ENCODE assay signal across 29 mouse cellular contexts in the genomic region with DNA sequence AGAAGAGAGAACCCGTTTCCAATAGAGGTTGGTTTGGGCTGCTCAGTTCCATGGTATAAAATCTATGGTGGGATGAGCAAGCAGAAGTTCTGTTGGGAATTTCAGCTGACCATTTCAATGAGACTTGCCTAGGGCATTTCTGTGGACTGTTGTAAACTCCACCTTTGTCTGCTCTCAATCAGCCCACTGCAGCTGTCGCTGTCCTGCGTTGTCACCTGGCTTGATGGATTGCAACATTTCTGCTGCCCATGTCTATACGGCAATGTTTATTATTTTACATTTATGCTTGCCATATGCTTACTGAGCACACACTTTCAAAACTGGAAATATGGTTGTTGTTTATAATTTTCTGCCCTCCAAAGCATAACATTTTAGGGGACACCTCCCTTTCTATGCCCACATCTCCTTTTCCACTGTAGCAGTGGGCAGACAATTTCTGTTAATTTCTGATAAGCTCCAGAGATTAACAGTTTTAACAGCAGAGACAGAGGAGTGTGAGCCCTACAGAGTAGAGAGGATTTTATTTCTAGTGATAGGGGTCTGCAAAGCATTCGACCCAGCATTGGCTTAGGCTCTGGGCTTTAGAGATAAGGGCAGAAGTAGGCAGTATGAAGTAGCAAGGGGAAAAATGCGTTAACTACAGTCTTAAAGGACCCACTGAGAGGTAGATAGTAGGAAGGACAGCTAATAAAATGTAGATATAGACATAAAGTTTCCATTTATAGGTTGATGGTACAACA. TPM values are rescaled to one million over a fixed set of nuclear protein-coding genes. Genes with fewer than 3 reads are reported as not detected.
DNase-seq lines count a peak whose midpoint lies in the region; ATAC-seq and TF ChIP-seq lines count a peak whose summit lies in the region.
"Had no signal": no experiment of that assay in that cellular context is flagged by ENCODE, and none has a peak within 500 bp of the region (broad histone marks: within the 10 kb centered on the region; RNA-seq: fewer than 3 reads in every experiment).

No protein-coding gene starts in this region.

- peaks cover 12 to 31% of the 10 kb centered on the region in 2 experiments for H3K4me1 ChIP-seq in MEL (ENCODE audit: control insufficient read depth in 1 of 2, insufficient read depth in 2 of 2, low read length in 2 of 2)
- H3K4me1 ChIP-seq in liver, postnatal 0 days (ENCODE audit: insufficient read depth): 0 out of 2 replicates have a peak, but pooled peaks cover 3% of the 10 kb centered on the region
- no peaks in the 10 kb centered on the region for H3K4me1 ChIP-seq in midbrain, postnatal 0 days (ENCODE audit: insufficient read depth, low read length)
- H3K4me1 ChIP-seq: midbrain, embryonic 12.5 days; neural tube, embryonic 15.5 days had no signal

- H3K27me3 ChIP-seq in MEL (ENCODE audit: control insufficient read depth in 1 of 2, insufficient read depth in 2 of 2, low read length in 2 of 2): no peaks in the 10 kb centered on the region; a peak in 1 of 4 replicates
- no peaks in the 10 kb centered on the region for H3K27me3 ChIP-seq in liver, postnatal 0 days (ENCODE audit: insufficient read depth, low read length)
- no peaks in the 10 kb centered on the region for H3K27me3 ChIP-seq in midbrain, postnatal 0 days (ENCODE audit: insufficient read depth, low read length)
- H3K27me3 ChIP-seq: midbrain, embryonic 12.5 days; neural tube, embryonic 15.5 days had no signal

- TF ChIP-seq POLR2A in MEL (IDR thresholded peaks at IDR 0.05; ENCODE audit: control insufficient read depth in 1 of 2, insufficient read depth in 1 of 2, low read depth in 1 of 2, low read length in 2 of 2, poor library complexity in 1 of 2): no peak

- peaks cover 0 to 35% of the 10 kb centered on the region in 2 experiments; a peak in 2 of 4 replicates for H3K36me3 ChIP-seq in MEL (ENCODE audit: control insufficient read depth in 1 of 2, insufficient read depth in 2 of 2, low read length in 2 of 2)
- no peaks in the 10 kb centered on the region for H3K36me3 ChIP-seq in liver, postnatal 0 days (replicated peaks; ENCODE audit: insufficient read depth, low read length)
- H3K36me3 ChIP-seq in midbrain, postnatal 0 days (ENCODE audit: insufficient read depth, low read length): no peaks in the 10 kb centered on the region
- H3K36me3 ChIP-seq: midbrain, embryonic 12.5 days; neural tube, embryonic 15.5 days had no signal

- no peak for TF ChIP-seq CTCF in MEL (IDR thresholded peaks at IDR 0.05 in 2 of 3, conservative IDR thresholded peaks at IDR 0.05 in 1 of 3; ENCODE audit: control insufficient read depth in 1 of 3, insufficient read depth in 1 of 3, low read depth in 2 of 3, low read length in 3 of 3, poor library complexity in 1 of 3, severe bottlenecking in 1 of 3)
- no peak for TF ChIP-seq CTCF in liver, postnatal 0 days (IDR thresholded peaks at IDR 0.05; ENCODE audit: low read depth)
- no peak for TF ChIP-seq CTCF in midbrain, postnatal 0 days (IDR thresholded peaks at IDR 0.05)

- no peaks in the 10 kb centered on the region for H3K79me2 ChIP-seq in MEL (ENCODE audit: control insufficient read depth, insufficient read depth, low read length, poor library complexity)

- WGBS in liver, postnatal 0 days (ENCODE audit: insufficient replicate concordance): 43% methylated on average over 6 of the region's 6 CpGs
- WGBS in midbrain, postnatal 0 days: 75% methylated on average over 6 of the region's 6 CpGs

- no peaks in the 10 kb centered on the region for H3K9me3 ChIP-seq in MEL (replicated peaks; ENCODE audit: insufficient read depth, low read length)
- H3K9me3 ChIP-seq in liver, postnatal 0 days (ENCODE audit: low read length): no peaks in the 10 kb centered on the region
- H3K9me3 ChIP-seq in midbrain, postnatal 0 days (ENCODE audit: low read length): no peaks in the 10 kb centered on the region
- H3K9me3 ChIP-seq: midbrain, embryonic 12.5 days; neural tube, embryonic 15.5 days had no signal

- TF ChIP-seq RAD21 in MEL (IDR thresholded peaks at IDR 0.05; ENCODE audit: low read depth, low read length): no peak

- ATAC-seq in common myeloid progenitor, adult 5-6 weeks (replicated peaks; ENCODE audit: low read depth, poor library complexity, severe bottlenecking): peak; percentile 80
- ATAC-seq in liver, postnatal 0 days: peak; percentile 80
- ATAC-seq in midbrain, postnatal 0 days (ENCODE audit: low FRiP score): no peak
- ATAC-seq: forebrain, embryonic 14.5 days; hindbrain, embryonic 16.5 days; Patski had no signal

- H3K4me2 ChIP-seq in liver, postnatal 0 days (ENCODE audit: low read depth, low read length): peak overlapping the region; percentile 29; the same call in 1 of the 2 replicates
- H3K4me2 ChIP-seq in midbrain, postnatal 0 days (ENCODE audit: low read depth, low read length, poor library complexity, severe bottlenecking): no peak overlapping the region
- H3K4me2 ChIP-seq: midbrain, embryonic 12.5 days; neural tube, embryonic 15.5 days had no signal

- peak; percentile 92 to 97 for TF ChIP-seq EP300 in MEL (IDR thresholded peaks at IDR 0.05; ENCODE audit: low read depth in 1 of 2, low read length in 2 of 2)
- peak; percentile 88 for TF ChIP-seq EP300 in liver, postnatal 0 days (IDR thresholded peaks at IDR 0.05; ENCODE audit: low read depth)

- peak overlapping the region; percentile 1 to 21; a peak in 3 of 4 replicates for H3K4me3 ChIP-seq in MEL (ENCODE audit: control insufficient read depth in 1 of 2, insufficient read depth in 1 of 2, low read depth in 2 of 2, low read length in 2 of 2)
- H3K4me3 ChIP-seq in liver, postnatal 0 days (ENCODE audit: low read depth, low read length): no peak overlapping the region
- no peak overlapping the region for H3K4me3 ChIP-seq in midbrain, postnatal 0 days (ENCODE audit: low read depth, low read length)
- H3K4me3 ChIP-seq: midbrain, embryonic 12.5 days; myocyte; neural tube, embryonic 15.5 days had no signal

- H3K9ac ChIP-seq in MEL (ENCODE audit: control insufficient read depth, low read depth, low read length, poor library complexity, severe bottlenecking): peak overlapping the region; percentile 34
- H3K9ac ChIP-seq in liver, postnatal 0 days (replicated peaks): no peak overlapping the region
- H3K9ac ChIP-seq in midbrain, postnatal 0 days (replicated peaks; ENCODE audit: low read length, poor library complexity, severe bottlenecking): no peak overlapping the region
- H3K9ac ChIP-seq: midbrain, embryonic 12.5 days; neural tube, embryonic 15.5 days had no signal

- DNase-seq in MEL (ENCODE audit: low read depth, low spot score): peak; percentile 84
- DNase-seq in liver: peak; percentile 38
- DNase-seq in liver, postnatal 0 days: no peak
- no peak for DNase-seq in midbrain, postnatal 0 days (ENCODE audit: low spot score)
- no peak for DNase-seq in natural killer cell, adult 2 months (ENCODE audit: low spot score in 2 of 2)
- no peak for DNase-seq in kidney, postnatal 25 days
- DNase-seq in left cerebral cortex, adult 18-20 months (ENCODE audit: low spot score in 2 of 2): no peak
- DNase-seq: adrenal gland, postnatal 10 days; B cell, adult 2 months; cerebellum, adult 2 months; cerebellum, postnatal 36 days; gastrocnemius, postnatal 10 days; kidney, adult 2 months; kidney, postnatal 36 days; layer of hippocampus, adult 9-11 months; lung, adult 2 months; lung, postnatal 4 days; spleen, adult 18-20 months; thymus, adult 2 months had no signal

- H3K27ac ChIP-seq in MEL (ENCODE audit: control insufficient read depth, low read depth, low read length): peak overlapping the region; percentile 80
- H3K27ac ChIP-seq in liver, postnatal 0 days (ENCODE audit: low read depth): no peak overlapping the region
- no peak overlapping the region for H3K27ac ChIP-seq in midbrain, postnatal 0 days (ENCODE audit: low read depth, low read length)
- H3K27ac ChIP-seq: midbrain, embryonic 12.5 days; neural tube, embryonic 15.5 days had no signal

TF ChIP-seq in MEL, 35 proteins besides CTCF, POLR2A, EP300 and RAD21 (continues in another document):
- no peak for TF ChIP-seq USF2 (IDR thresholded peaks at IDR 0.05; ENCODE audit: borderline replicate concordance in 1 of 2, insufficient read depth in 1 of 2, low read depth in 1 of 2, low read length in 2 of 2)
- no peak for TF ChIP-seq ZNF384 (IDR thresholded peaks at IDR 0.05; ENCODE audit: low read depth, low read length)
- peak; percentile 46; the same call in 1 of the 2 replicates for TF ChIP-seq MEF2A (IDR thresholded peaks at IDR 0.05; ENCODE audit: extremely low read depth, insufficient replicate concordance, low read depth, low read length, poor library complexity, severe bottlenecking)
- TF ChIP-seq RCOR1 (IDR thresholded peaks at IDR 0.05; ENCODE audit: low read depth, low read length): peak; percentile 85
- no peak for TF ChIP-seq CHD2 (IDR thresholded peaks at IDR 0.05; ENCODE audit: low read length)
- TF ChIP-seq MXI1 (IDR thresholded peaks at IDR 0.05; ENCODE audit: low read depth, low read length): peak; percentile 55; the same call in 1 of the 2 replicates
- TF ChIP-seq MAFK (IDR thresholded peaks at IDR 0.05; ENCODE audit: borderline replicate concordance, low read depth, low read length): peak; percentile 42; the same call in 1 of the 2 replicates
- no peak for TF ChIP-seq E2F4 (IDR thresholded peaks at IDR 0.05; ENCODE audit: borderline replicate concordance, low read depth, low read length)
- no peak for TF ChIP-seq POLR2AphosphoS2 (IDR thresholded peaks at IDR 0.05; ENCODE audit: low read length)
- no peak for TF ChIP-seq NRF1 (IDR thresholded peaks at IDR 0.05; ENCODE audit: insufficient read depth, low read depth, low read length, poor library complexity, severe bottlenecking)
- peak; percentile 90 for TF ChIP-seq MYB (IDR thresholded peaks at IDR 0.05; ENCODE audit: low read depth, low read length)
- 0 out of 2 replicates have a peak, but pooled peaks have one; percentile 16 for TF ChIP-seq MAX (IDR thresholded peaks at IDR 0.05; ENCODE audit: low read length)
- peak; percentile 88 for TF ChIP-seq SIN3A (IDR thresholded peaks at IDR 0.05; ENCODE audit: low read length)
- 0 out of 2 replicates have a peak, but pooled peaks have one; percentile 47 for TF ChIP-seq GABPA (IDR thresholded peaks at IDR 0.05; ENCODE audit: low read depth, low read length)
- TF ChIP-seq GATA1 (IDR thresholded peaks at IDR 0.05; ENCODE audit: low read depth, low read length): peak; percentile 90
- TF ChIP-seq ZC3H11A (IDR thresholded peaks at IDR 0.05; ENCODE audit: low read depth, low read length): no peak

RNA-seq across cellular contexts. Expression of a gene that starts 5.9 kb away (rescaled TPM):
- total RNA-seq in MEL (2012; rRNA removed): 45.4 and 46.1 TPM in 2 replicates
- polyA plus RNA-seq in MEL (2012; ENCODE audit: insufficient read depth in 1 of 2, insufficient read length in 2 of 2, low read depth in 1 of 2, low replicate concordance in 2 of 2, missing spikeins in 1 of 2): 10 to 100 TPM in 1 of 2 experiments, not detected in 1; 40.5 TPM
- total RNA-seq in common myeloid progenitor, adult 5-6 weeks (2017): 30.0 and 33.2 TPM in 2 replicates
- 0.04 TPM in 1 of 2 replicates, not detected in the other for polyA plus RNA-seq in liver, postnatal 0 days (2015; fragmentation: Nextera tagmentation; extraction: Ambion mirVana)
- not detected in 2 replicates for total RNA-seq in midbrain, postnatal 0 days (2014; rRNA removed)
- polyA plus RNA-seq in midbrain, postnatal 0 days (2015; fragmentation: Nextera tagmentation; extraction: Ambion mirVana): not detected in 2 replicates
- not detected for total RNA-seq in left cerebral cortex, adult 18-20 months (2021)
- total RNA-seq: adrenal gland, postnatal 10 days; gastrocnemius, postnatal 10 days had no signal
- polyA plus RNA-seq: brain, embryonic 14.5 days; cerebellum, adult 2 months; forebrain, embryonic 14.5 days; heart, embryonic 14.5 days; hindbrain, embryonic 16.5 days; kidney, adult 2 months; limb, embryonic 11.5 days; lung, adult 2 months; midbrain, embryonic 12.5 days; myocyte; neural tube, embryonic 15.5 days; Patski had no signal

Comparison
In these comparisons a context has a peak if more than half of its experiments do, and no peak if none do; other contexts are left out.
1. DNase-seq: peak in MEL (single experiment) and liver (single experiment); none in liver, postnatal 0 days (single experiment), midbrain, postnatal 0 days (single experiment), natural killer cell, adult 2 months (0 of 2), kidney, postnatal 25 days (0 of 2) and left cerebral cortex, adult 18-20 months (0 of 2).
2. H3K4me3 ChIP-seq: peak in MEL (2 of 2); none in liver, postnatal 0 days (single experiment) and midbrain, postnatal 0 days (single experiment).
3. RNA of a gene that starts 5.9 kb away (total RNA-seq): 45.4 to 46.1 TPM in MEL and 30.0 to 33.2 TPM in common myeloid progenitor, adult 5-6 weeks; not detected in midbrain, postnatal 0 days and not detected in left cerebral cortex, adult 18-20 months; every median in the first group is over 10 times any median in the second.